Mouse (Mus musculus) embryonic fibroblast, embryonic 13.5 days (primary cell): Measurements from ENCODE around the gene Fam129a.

Experiments
- CTCF ChIP-seq: IDR thresholded peaks from 2 replicates; pipeline ENCODE4 v1.5.1; 2011; ENCODE audit warnings: mild to moderate bottlenecking, control low read depth, low read length, moderate library complexity, borderline replicate concordance; ENCODE audit not compliant: insufficient read depth
- POLR2A ChIP-seq: IDR thresholded peaks from 2 replicates; pipeline ENCODE4 v1.6.1; 2011; ENCODE audit warnings: low read depth, mild to moderate bottlenecking, control low read depth, low read length, moderate library complexity

GRCm38 (mm10) chr1:151764236-151764635 is 193.2 kb downstream of the Fam129a start:
- TF ChIP-seq CTCF (no peak), POLR2A (no peak)
